Mouse (Mus musculus) cerebellum, adult 9-10 months (tissue): ENCODE data around the gene Hoxa11.

ENCODE experiments used
- DNase-seq: peaks from one replicate; pipeline ENCODE4 v3.0.0; 2022

Hoxa11 gene

DNA sequence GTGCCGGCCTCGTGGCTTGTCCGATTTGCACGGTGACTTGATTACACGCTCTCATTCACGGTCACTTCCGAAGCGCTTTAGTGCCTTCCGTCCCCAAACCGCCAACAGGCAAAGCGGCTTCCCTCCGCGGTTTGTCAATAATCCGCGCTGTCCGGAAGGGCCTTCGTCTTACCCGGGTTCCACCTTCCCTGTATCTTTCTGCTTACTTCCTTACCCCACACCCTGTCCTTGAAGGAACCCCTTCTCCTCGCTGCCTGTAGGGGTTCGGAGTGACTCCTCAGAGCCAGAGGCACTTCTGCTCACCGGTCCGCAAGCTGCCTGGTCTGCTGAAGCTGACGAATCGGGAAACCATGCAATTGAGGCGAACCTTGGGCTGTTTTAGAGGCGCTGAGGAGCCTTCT lies 793 bp upstream of the Hoxa11 start:
- DNase-seq: no peak

GRCm38 (mm10) chr6:52245040-52245756 lies 412 bp downstream of the Hoxa11 start:
- no peak for DNase-seq

- no peak for DNase-seq
These were observed 1.1 kb downstream of the Hoxa11 start for GRCm38 (mm10) chr6:52244471-52245039.

GRCm38 (mm10) chr6:52243681-52244121 lies 1.9 kb downstream of the Hoxa11 start:
- no peak for DNase-seq

- DNase-seq: no peak
These were observed 2.7 kb downstream of the Hoxa11 start for GRCm38 (mm10) chr6:52242801-52243332.

- DNase-seq: no peak
These were observed 4.5 kb downstream of the Hoxa11 start for GRCm38 (mm10) chr6:52241001-52241621.

- DNase-seq: no peak
These were observed 5.1 kb downstream of the Hoxa11 start, which contains the start of gene Hoxa10 for GRCm38 (mm10) chr6:52240389-52241000. TSS of gene Hoxa10 (minus strand) at chr6:52240854.

DNA sequence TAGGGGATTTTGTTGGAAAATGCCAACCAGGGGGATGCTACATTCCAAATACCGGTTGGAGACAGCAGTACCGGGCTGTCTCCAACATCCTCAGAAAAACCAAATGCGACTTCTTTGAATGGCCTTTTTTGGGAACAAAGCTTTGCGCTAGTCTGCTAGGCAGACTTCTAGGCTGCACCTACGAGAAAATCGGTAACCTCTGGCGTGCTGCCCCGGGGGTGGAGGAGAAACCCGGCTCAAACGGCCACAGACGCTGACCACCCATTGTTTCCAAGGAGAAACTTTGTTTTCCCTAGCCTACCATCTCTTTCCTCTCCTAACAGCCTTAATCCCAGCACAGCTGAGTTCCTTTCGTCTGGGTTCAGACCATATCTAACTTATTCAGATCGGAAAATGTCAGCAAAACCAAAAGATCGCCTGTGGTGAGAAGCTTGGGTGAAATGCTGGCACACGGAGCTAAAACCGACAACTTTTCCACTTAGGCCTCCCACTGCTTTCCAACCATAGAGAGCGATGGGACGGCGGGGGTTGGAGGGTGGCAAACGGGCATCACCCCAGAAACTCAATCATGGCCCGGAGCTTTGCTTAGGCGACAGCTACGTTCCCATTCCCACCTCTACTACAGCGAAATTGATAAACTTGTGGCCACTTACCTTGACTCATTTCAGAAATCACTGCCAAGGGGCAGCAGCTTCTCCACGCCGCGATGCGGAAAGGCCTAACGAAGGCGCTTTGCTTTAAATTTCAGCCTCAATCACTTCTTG lies 5.8 kb downstream of the Hoxa11 start:
- DNase-seq: no peak

DNA sequence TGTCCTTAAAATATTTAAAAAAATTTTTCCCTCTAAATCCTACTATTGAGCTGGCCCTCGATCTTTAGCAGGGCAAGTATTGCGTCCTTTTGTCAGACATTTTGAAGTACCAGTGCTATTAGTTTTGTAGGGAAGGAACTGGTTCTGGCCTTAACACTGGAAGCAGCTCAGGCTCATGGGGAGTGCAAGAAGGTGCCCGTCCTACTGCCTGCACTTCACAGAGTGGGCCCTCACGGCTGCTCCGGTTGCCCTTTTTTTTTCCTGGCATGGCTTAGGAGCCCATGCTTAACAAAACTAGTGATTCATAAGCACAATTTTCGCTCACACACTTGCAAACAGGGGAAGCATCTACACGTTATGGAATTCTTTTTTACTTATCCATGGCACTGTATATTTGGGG lies 6.6 kb downstream of the Hoxa11 start:
- DNase-seq: no peak

DNA sequence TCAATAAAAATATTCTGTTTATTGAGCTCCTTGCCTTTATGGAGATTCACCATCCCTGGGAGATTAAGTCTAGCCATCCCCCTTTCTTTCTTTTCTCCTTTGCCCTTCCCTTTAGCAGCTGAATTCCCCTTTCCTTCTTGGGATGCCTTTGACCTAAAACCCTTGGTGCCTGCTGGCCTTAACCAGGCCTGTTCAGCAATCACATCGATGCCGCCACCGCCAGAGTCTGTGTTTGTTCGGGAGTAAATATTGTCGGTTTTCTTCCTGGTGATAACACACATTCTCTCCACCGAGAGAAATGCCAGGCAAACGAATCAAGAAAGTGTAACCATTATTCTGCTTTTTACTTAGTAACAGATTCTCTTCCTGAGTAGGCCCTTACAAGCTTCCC lies 7.5 kb downstream of the Hoxa11 start:
- no peak for DNase-seq

DNA sequence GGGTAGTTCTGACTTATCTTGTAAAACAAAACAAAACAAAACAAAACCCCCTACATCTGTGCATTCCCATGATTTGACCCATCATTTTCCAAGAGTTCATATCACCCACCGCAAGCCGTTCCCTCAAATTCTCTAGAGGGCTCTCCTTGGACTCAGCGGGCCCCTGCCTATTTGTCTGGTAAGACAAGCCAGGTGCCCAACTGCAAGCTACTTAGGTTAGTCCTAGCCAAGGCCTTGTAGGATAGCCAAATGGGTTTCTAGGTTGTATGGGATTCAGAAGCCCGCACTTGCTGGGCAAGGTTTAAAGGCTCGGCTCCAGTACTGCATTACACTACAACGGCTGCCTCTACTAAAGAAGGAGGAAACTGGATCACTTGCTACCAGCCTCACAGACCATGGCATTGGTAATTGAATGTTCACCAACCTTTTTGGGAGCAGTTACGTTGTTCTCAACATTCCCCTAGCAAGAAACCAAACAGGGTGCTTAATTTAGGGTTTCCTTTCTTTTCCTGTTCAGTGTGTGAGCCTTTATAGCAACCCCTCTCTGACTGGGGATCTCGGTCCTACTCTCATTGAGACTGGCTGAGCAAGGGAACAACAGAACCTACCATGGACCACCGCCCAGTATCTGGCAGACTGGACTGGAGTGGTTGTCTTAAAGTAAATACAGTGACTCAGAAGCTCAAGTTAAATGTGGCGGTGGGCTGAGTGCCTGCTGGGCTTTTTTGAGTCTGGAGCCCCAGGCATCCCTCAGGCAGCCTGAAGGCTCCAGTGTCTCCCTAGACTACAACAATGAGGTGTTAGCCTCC lies 8.1 kb downstream of the Hoxa11 start:
- no peak for DNase-seq

- no peak for DNase-seq
These were observed 8.8 kb downstream of the Hoxa11 start for GRCm38 (mm10) chr6:52236806-52237205.

DNA sequence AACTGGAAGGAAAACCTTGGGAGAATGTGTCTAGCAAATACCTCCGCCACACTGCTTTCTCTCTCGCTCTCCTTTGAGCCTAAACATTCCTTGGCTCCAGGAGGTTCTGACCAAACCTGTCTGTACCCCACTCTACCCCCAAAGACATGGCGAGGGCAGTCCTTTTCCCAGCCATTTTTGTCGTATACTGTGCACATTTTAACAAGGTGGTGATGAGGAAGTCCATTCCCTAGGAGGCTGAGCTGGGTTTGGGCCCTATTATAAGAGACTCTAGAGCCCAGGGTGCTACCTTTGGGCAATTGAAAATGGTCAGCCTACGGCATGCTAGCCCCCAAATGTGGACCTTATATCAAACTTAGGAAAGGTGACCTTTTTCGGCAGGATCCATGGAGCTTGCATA lies 9.7 kb downstream of the Hoxa11 start:
- no peak for DNase-seq

GRCm38 (mm10) chr6:52235267-52235666 lies 10.3 kb downstream of the Hoxa11 start:
- no peak for DNase-seq

DNA sequence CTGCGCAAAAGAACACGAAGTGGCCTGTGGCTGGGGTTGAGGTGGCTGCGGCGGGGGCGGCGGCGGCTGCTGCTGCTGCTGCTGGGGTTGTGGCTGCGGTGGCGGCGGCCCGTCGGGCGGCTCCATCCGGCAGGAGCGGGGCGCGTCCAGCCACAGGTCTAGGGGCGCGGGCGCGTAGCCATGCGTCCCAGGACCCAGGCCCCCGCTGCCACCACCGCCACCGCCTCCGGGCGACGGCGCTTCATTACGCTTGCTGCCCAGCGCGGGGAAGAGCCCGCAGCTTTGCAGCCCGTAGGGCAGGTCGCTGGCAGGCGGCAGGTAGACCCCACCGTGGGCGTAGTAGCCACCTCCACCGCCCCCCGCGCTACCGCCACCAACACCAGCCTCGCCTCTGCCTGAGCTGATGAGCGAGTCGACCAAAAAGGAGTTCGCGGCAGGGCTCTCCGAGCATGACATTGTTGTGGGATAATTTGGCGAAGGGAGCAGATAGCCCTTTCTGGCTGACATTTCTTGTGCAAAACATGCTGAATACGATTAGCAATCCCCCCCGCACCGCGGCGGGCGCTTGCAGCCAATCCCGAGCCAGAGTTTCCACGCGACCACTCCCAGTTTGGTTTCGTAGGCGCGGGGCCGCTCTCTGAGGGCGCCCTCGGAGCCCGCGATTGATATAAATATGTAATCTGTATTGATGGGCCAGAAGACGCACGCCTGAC lies 11.0 kb downstream of the Hoxa11 start:
- DNase-seq: no peak

- DNase-seq: no peak
These were observed 11.8 kb downstream of the Hoxa11 start for GRCm38 (mm10) chr6:52233546-52234427.

DNA sequence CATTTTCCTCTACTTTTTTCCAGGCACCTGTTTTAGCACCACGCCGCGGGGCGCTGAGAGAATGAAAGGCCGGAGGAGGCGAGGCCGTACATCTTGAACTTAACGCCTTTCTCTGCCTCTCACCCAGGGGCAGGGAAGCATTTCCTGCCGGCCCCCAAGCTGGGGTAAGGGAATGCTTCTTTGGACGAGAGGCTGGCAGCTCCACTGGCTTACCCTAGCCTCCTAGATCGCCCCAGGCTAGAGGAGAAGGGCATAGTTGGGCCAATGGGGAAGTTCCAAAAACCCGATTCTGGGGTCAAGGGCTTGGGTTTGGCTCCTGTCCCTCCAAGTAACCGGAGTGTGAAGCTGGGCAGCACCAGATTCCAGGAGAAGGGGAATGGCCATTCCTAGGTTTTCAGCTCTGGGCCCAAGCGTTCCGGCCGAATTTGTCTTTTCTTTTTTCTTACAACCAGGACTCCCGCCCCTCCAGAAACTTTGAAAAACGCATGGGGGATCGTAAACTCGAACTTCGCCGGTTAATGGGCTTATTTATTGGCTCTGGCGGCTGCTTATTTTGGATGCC lies 12.5 kb downstream of the Hoxa11 start:
- DNase-seq: no peak

DNA sequence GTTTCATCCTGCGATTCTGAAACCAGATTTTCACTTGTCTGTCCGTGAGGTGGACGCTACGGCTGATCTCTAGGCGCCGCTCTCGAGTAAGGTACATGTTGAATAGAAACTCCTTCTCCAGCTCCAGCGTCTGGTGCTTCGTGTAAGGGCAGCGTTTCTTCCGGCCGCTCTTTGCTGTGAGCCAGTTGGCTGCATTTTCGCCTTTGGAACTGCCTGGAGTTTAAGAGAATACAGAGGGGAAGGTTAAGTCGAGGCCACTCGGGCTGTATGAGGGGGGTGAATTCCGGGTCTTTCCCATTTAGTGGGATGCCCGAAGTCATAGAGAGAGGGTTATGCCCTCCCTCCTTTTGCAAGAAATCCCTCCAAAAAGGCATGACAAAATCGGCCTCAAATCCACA lies 13.0 kb downstream of the Hoxa11 start:
- DNase-seq: no peak

- no peak for DNase-seq
These were observed 13.6 kb downstream of the Hoxa11 start for GRCm38 (mm10) chr6:52231885-52232567.
